Mouse (Mus musculus): ENCODE data around the gene Hint2. TPM values are rescaled to one million over a fixed set of nuclear protein-coding genes. Genes with fewer than 3 reads are reported as not detected.

Hint2 gene
- polyA plus RNA-seq, 1 experiment = 112 TPM

DNA sequence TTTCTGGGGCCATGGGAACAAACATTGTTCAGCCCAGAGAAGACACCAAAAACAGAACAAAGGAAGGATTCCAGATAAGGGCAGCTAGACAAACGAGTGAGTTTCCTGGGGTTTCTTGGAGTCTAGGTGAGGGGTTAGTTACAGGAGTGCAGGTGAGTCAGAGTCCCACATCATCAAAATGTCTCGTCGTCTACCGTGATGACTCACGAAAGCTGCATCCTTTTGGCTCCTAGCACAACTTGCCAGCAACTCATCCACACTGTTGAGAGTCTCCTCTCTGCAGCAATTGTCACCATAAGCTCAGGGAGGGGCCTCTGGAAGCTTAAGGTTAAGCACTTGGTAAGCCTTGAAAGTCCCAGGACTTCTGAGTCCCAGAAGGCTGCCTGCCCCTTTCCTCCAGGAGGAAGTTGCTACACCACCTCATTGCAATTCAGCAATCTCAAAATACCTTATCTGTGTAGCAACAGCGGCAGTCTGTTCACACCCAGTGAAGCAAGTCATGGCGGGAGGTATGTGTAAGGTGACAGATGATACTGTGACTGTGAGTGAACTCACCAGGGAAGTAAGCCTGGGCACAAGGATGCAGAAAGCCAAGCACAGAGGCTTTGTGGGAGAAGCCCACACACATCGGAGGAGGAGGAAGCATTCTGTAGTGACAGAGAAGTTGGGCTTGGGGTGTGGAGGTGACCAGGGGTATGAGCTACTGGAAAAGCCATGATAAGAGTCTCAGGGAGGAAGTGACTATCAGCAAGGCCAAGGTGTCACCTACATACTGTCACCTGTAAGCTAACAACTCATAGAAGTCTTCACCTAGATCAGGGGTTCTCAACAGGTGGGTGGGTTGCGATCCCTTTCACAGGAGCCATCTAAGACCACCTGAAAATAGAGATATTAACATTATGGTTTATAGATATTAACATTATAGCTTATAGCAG is 51.2 kb downstream of the Hint2 start:
- no peak for DNase-seq (ENCODE audit: low spot score)

Other genes starting within 250 kb of the Hint2 start
- gene Fam166b, start 227.3 kb downstream of the Hint2 start, polyA plus RNA-seq (2012; rRNA removed) = 0.55 and 0.59 TPM in 2 replicates
- 25.8 and 34.2 TPM in 2 replicates for gene Tesk1, start 214.5 kb downstream of the Hint2 start, polyA plus RNA-seq (2012; rRNA removed)
- 2.4 and 4.6 TPM in 2 replicates for gene Cd72, start 201.8 kb downstream of the Hint2 start, polyA plus RNA-seq (2012; rRNA removed)
- 0.22 and 0.41 TPM in 2 replicates for gene Sit1, start 172.7 kb downstream of the Hint2 start, polyA plus RNA-seq (2012; rRNA removed)
- gene Ccdc107, start 163.6 kb downstream of the Hint2 start, polyA plus RNA-seq (2012; rRNA removed) = 272 and 290 TPM in 2 replicates
- gene Arhgef39, start 156.8 kb downstream of the Hint2 start, polyA plus RNA-seq (2012; rRNA removed) = 14.7 and 26.0 TPM in 2 replicates
- gene Car9, start 149.5 kb downstream of the Hint2 start, polyA plus RNA-seq (2012; rRNA removed) = 1.3 and 1.9 TPM in 2 replicates
- 3,808 and 5,340 TPM in 2 replicates for gene Tpm2, start 132.7 kb downstream of the Hint2 start, polyA plus RNA-seq (2012; rRNA removed)
- gene Creb3, start 94.1 kb downstream of the Hint2 start, polyA plus RNA-seq (2012; rRNA removed) = 57.7 and 77.0 TPM in 2 replicates
- 124 and 153 TPM in 2 replicates for gene Tln1, start 93.8 kb downstream of the Hint2 start, polyA plus RNA-seq (2012; rRNA removed)
- 34.9 and 35.1 TPM in 2 replicates for gene Rgp1, start 77.8 kb downstream of the Hint2 start, polyA plus RNA-seq (2012; rRNA removed)
- 15.1 and 16.8 TPM in 2 replicates for gene Gba2, start 77.6 kb downstream of the Hint2 start, polyA plus RNA-seq (2012; rRNA removed)
- 0.44 TPM in 1 of 2 replicates, not detected in the other for gene Msmp, start 72.0 kb downstream of the Hint2 start, polyA plus RNA-seq (2012; rRNA removed)
- gene Npr2, start 24.5 kb downstream of the Hint2 start, polyA plus RNA-seq (2012; rRNA removed) = 54.7 and 69.7 TPM in 2 replicates
- 1.0 and 1.3 TPM in 2 replicates for gene Spag8, start 2.9 kb downstream of the Hint2 start, polyA plus RNA-seq (2012; rRNA removed)
- 8.3 and 12.6 TPM in 2 replicates for gene Tmem8b, start 12.5 kb upstream of the Hint2 start, polyA plus RNA-seq (2012; rRNA removed)
- gene Fam221b, start 12.7 kb upstream of the Hint2 start, polyA plus RNA-seq (2012; rRNA removed) = 0.41 and 0.51 TPM in 2 replicates
- not detected in 2 replicates for gene Olfr70, start 44.3 kb upstream of the Hint2 start, polyA plus RNA-seq (2012; rRNA removed)
- not detected in 2 replicates for gene Olfr71, start 53.8 kb upstream of the Hint2 start, polyA plus RNA-seq (2012; rRNA removed)
- gene Hrct1, start 70.7 kb upstream of the Hint2 start, polyA plus RNA-seq (2012; rRNA removed) = 5.2 and 7.8 TPM in 2 replicates
- gene Spaar, start 73.6 kb upstream of the Hint2 start, polyA plus RNA-seq (2012; rRNA removed) = 1.2 and 1.6 TPM in 2 replicates
- not detected in 2 replicates for gene Olfr159, start 114.5 kb upstream of the Hint2 start, polyA plus RNA-seq (2012; rRNA removed)
- not detected in 2 replicates for gene Olfr156, start 167.4 kb upstream of the Hint2 start, polyA plus RNA-seq (2012; rRNA removed)
- not detected in 2 replicates for gene Olfr157, start 183.7 kb upstream of the Hint2 start, polyA plus RNA-seq (2012; rRNA removed)
- gene Olfr155, start 195.1 kb upstream of the Hint2 start, polyA plus RNA-seq (2012; rRNA removed) = not detected in 2 replicates
- gene Reck, start 219.1 kb upstream of the Hint2 start, polyA plus RNA-seq (2012; rRNA removed) = 25.8 and 26.0 TPM in 2 replicates

Measured in urinary bladder, adult 2 months (tissue).